Mouse (Mus musculus): ENCODE results near the gene Gm20828. TPM values are rescaled to one million over a fixed set of nuclear protein-coding genes. Genes with fewer than 3 reads are reported as not detected.
"Not testable (repeated sequence)": the region's sequence is repeated elsewhere in the genome, so short reads cannot be mapped to it uniquely, and the experiment has no call there.

Gene Gm20828
- not detected for total RNA-seq (2021)

GRCm38 (mm10) chrY:11199274-11199673 lies at the start of gene Gm20828:
Gm20828 (minus strand) TSS chrY:11199374.
- DNase-seq; intact Hi-C loops (cut with DNase I): not testable (repeated sequence)
